Mouse (Mus musculus) ovary, postnatal 14 days (tissue): ENCODE data around the gene Gna13.

Experiments used
- DNase-seq: peaks from one replicate; pipeline ENCODE4 v3.0.0; 2022; ENCODE audit warnings: low spot score

The Gna13 gene

GRCm38 (mm10) chr11:109422263-109422662 is 59.6 kb downstream of the Gna13 start:
- no peak for DNase-seq

- no peak for DNase-seq
Measured at GRCm38 (mm10) chr11:109423294-109423693, 60.7 kb downstream of the Gna13 start.

DNA sequence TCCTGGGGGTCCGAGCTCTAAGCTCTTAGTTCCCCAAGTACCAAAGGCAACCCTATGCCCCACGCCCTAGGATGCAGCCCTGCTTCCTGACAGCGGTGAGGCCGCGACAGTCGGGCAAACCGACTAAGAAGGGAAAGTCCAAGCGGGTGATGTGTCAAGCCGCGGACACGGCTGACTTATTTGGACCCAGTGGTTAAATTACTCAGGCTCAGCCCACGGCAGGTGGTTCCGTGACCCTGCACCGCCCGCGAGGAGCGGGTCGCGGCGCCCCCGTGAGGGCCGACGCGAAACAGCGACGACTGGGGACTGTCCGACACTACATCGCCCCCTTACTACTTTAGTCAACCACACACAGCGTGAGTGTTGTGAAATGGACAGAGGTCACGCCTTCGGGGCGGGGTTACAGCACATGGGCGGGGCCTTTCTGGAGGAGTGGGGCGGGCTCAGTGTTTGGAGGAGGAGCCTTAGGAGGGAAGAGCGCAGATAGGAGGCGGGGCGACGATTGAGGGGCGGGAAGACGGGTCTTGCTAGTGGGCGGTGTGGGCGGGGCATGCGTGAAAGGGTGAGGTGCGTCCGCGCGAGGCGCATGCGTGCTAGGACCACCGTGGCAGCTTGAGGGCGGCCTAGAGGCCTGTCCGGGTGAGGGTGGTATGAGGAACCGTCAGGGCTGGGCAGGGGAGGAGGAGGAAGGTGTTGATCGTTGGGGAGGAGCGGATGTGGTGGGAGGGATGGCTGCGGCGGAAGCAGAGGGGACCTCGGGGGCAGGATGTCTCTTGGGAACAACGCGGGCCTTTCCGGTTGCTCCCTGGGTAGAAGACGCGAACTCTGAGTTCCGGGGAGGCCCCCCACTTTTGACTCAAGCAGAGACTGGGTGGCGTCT is 63.0 kb downstream of the Gna13 start, which contains the start of gene Amz2:
Gene Amz2 (plus strand): TSS at position 555 of the 880 bp plus-strand sequence.
- peak; percentile 99 for DNase-seq

GRCm38 (mm10) chr11:109426272-109426586 is 63.6 kb downstream of the Gna13 start:
- DNase-seq: no peak

GRCm38 (mm10) chr11:109427353-109427752 is 64.7 kb downstream of the Gna13 start:
- no peak for DNase-seq

- DNase-seq: no peak
Measured at GRCm38 (mm10) chr11:109434233-109434798, 71.7 kb downstream of the Gna13 start.

DNA sequence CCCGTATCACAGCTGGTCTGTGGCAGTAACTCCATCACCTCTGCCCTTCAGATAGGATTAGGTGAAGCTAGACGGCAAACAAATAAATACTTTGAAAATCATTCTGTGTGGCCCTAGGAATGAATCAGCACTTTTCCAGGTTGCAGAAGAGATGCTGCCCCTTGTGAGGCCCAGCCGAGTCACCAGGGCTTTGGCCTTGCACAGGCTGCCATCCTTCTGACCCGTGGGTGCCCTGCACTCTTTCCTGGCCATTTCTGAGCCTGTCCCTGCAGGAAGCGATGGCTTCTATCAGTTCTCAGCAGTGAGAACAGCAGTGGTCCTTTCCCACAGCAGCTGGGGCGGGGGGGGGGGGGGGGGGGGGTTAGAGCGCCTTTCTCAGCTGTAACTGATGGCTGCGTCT is 74.3 kb downstream of the Gna13 start:
- no peak for DNase-seq

- DNase-seq: no peak
Measured at GRCm38 (mm10) chr11:109439209-109439608, 76.6 kb downstream of the Gna13 start.

DNA sequence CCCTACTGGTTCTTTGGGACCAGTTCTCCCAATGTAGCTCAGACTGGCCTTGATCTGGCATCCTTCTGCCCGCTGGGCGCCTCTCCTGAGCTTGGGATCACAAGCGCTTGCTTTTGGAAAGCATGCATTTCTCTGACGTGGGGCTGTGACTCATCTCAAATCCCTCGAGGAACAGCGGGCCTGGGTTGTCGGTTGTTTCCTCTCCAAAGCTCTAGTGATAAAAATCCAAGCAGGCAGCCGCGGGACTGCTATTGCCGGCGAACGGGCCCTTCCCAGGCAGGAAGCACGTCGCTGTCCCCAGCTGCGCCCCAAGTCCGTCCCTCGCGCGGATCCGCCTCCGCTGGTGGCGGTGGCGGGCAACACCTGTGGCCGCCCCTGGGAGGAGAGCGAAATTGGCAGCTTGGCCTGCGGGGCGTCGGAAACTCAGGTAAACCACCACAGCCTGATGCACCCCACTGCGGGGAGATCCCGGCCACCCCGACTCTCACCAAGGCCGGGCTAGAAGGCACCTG is 77.3 kb downstream of the Gna13 start:
- DNase-seq: peak; percentile 58

- no peak for DNase-seq
Measured at GRCm38 (mm10) chr11:109440641-109441040, 78.0 kb downstream of the Gna13 start.

- no peak for DNase-seq
Measured at GRCm38 (mm10) chr11:109441119-109441518, 78.5 kb downstream of the Gna13 start.

GRCm38 (mm10) chr11:109442166-109442730 is 79.6 kb downstream of the Gna13 start:
- no peak for DNase-seq

- no peak for DNase-seq
Measured at GRCm38 (mm10) chr11:109443468-109444263, 81.0 kb downstream of the Gna13 start.

DNA sequence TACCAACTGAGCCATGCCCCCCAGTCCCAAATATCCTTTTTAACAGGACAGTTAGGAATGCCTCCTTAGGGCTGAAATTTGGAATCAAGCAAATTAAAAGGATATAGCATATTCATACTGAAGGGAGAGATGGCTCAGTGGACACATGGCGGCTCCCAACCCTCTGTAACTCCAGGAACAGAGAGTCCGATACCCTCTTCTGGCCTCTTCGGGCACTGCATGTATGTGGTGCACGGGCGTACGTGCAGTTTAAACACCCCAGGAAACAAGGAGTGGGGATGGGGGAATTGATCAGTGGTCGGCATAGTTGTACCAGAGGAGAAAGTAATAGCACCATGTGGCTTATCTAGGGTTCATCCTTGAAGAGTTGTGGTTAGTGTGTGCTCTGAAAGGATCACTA is 82.0 kb downstream of the Gna13 start:
- no peak for DNase-seq

GRCm38 (mm10) chr11:109445438-109446035 is 82.9 kb downstream of the Gna13 start:
- DNase-seq: peak; percentile 17
